Mouse (Mus musculus) adrenal gland, postnatal 25 days (tissue): Measurements from ENCODE around the gene Cfap61. TPM values are rescaled to one million over a fixed set of nuclear protein-coding genes. Genes with fewer than 3 reads are reported as not detected.
"Not testable (repeated sequence)": the region's sequence is repeated elsewhere in the genome, so short reads cannot be mapped to it uniquely, and the experiment has no call there.

Source experiments
- DNase-seq: peaks from one replicate; pipeline ENCODE4 v3.0.0; 2021; ENCODE audit warnings: mixed read lengths
- long read RNA-seq: library from polyadenylated mRNA; stranded (forward); transcript quantifications from one replicate; pipeline ENCODE4 v2.0.0, GENCODE M21; 2021
- total RNA-seq: library from RNA; stranded (reverse); gene quantifications from 2 replicates; pipeline ENCODE4 v1.2.3, GENCODE M21; 2021

The Cfap61 gene
- 22.5 and 31.1 TPM in 2 replicates for total RNA-seq
- long read RNA-seq, partial matches to known transcripts, result 3 of 4 reads
- long read RNA-seq, other reads (novel, unspliced or antisense), result 1 of 4 reads

DNA sequence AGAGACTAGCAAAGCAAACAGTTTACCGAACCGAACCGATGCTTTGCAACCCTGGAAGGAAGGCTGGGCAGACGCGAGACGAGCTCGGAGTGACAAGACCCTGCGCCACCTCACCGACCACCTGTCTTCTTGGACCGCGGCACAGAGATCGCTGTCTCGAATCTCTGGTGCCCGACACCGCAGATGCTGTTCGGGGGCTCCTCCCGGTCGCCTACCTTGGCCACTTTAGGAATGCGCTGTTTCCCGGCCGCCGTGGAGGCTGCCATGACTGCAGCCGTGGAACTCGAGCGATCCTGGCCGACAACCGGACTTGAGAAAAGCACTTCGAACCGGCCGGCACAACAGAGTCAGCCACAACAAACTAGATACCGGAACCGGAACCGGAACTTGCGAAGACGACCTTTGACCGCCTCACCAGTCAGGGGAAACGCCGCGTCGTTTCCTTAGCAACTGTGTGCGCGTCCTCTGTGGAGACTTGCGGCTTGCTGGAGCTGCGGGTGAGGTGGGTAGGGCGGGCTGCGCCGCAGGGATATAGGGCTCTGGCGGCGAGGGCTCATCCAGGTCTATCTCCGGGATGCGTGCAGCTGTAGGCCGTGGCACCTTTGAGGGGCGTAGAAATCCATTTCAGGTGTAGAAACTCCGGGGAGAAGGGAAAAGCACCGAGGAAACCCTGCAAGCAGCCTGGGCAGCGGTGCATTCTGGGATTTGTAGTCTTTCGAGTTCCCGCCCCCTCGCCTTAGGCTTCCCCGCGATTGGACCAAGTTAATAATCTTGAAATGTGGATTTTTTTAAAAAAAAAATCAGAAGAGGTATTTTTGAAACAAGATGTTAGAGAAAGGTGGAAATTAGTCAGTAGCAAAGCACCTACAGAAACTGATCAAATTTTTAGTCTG is at the start of gene Cfap61, which contains the start of gene Crnkl1:
Gene Cfap61 (plus strand): TSS at position 446 of the 893 bp plus-strand sequence.
Gene Crnkl1 (minus strand): TSS at position 676 of the 893 bp plus-strand sequence.
- peak; percentile 91 for DNase-seq

DNA sequence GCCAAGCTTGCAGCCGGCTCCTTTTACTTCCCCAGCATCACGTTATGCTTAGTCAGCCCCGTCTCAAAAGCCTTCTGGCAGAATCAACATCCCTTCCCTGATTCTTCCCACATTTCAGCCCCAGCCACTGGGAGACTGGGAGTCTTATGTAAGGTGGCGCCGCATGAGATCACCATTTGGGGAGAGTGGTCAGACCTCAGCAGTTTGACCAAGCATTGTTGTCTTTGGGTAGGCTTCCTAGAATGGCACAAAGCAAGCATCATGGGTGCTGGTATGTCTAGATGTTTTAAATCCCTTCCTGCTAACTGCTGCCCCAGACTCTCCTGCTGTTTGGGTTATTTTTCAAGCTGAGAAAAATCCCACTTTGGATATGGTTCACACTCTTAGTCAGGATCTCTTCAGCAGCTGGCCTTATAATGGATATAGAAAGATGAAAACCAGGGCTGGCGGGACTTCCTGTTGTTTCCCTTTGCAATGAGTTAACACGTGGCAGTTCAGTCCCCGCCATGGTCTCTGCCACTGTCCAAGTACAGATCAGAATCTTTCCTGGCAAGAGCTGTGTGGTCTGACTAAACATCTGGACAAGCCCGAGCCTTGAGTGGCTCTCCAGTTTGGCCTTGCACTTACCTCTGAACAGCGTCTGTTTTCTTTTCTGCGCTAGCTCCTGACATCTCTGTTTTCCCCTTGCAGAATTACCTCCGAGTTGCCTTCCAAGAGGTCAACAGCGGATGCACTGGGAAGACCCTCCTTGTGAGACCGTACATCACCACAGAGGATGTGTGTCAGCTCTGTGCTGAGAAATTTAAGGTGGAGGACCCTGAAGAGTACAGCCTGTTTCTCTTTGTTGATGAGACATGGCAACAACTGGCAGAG is 49.4 kb upstream of the Cfap61 start:
- DNase-seq, result no peak

DNA sequence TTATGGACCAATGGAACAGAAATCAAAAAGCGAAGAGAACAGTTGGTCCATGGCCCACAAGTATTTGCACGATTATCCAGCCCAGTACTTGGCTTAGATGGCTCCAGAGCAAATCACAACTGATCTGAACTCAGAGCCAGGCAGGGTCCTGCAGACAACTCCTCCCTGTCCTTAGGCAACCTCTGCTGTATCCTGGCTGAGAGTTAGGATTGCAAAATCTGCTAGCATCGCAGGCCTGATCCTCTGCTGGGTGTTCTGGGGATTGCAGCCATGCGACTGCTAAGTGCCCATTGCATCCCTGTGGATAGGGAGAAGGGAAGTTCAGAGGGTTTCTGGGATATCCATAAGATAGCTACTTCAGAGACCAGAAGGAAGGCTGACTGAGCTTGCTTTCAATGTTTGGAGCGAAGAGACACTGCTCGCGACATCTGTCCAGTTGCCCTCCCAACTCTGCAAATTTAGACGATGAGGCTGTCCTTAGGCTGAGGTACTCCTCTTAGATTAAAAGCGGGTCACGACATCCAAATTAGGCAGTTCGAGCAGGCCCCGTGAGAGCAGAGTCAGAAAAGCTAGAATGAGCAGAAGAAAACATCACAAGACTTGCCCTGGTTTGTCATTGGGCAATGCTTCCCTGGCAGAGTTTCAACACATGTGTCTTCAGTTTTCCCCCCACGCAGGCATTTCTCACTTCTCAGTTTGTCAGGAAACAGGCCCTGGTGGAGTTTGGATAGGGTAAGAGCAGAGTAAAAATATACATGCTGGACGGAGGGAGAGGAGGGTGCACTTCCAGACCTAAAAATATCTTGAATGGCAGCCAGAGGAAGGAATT is 46.4 kb upstream of the Cfap61 start:
- DNase-seq, result peak; percentile 28

DNA sequence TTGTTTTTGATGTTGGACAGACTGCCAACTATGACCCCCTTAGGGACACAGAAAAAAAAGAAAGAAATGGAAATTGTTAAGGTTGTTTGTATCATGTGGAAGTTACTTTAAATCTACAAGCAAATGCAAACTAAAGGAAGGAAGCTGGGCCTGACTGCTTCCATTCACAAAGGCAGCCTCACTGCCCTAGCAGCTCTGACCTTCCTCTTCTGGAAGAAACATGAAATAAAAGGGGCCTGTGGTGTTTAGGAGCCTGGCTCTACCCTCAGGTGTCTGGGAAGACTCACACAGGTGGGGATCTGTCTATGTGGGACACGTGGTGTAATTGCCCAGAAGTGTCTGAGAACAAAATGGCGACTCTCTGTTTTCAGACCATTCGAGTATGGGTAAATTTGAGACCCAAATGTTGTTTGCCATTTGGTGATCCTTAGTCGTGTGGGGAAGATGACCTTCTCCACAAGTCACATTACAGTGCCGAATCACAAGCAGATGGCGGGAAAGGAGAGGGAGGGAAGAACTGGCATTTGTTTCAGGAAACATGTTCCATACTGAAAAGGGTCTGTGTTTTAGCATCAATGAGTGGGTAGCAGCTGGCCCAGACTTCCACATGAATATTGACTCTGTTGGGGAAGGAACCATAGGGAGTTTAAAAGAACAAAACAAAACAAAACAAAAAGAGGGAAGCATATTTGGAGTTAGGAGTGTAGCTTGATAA is 45.7 kb upstream of the Cfap61 start:
- DNase-seq, result no peak

DNA sequence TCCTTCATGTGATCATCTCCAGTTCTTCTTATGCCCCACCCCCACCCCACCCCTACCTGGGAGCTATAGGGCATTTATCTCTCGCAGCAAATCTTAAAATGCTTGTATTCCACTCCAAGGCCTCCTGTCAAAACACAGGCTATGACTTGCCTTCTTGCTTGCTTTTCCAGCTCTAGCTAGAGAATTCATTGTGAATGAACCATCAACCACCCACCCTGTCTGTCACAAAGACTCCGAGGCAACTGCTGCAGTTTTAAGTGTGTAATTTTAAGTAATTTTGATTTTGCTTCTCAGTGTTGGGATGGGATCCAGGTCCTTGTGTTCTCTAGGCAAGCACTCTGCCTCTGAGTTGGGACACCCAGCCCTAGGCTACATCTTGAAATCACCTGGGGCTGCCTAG is 44.0 kb upstream of the Cfap61 start:
- DNase-seq, result no peak

DNA sequence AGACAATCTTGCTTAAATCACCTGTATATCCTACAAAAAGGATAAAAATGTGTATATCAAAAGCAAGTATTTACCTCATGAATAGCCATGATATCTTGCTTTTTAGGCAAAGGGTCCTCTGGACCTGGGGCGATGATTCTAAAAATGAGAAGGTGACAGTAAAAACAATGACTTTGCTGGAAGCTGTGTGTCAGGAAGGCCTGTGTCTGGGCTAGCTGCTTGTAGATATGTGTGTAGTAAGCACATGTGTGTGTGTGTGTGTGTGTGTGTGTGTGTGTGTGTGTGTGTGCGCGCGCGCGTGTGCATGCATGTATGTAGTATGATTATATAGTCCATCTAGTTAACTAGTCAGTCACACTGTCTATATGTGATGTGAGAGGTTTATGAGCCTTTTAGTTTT is 40.8 kb upstream of the Cfap61 start:
- DNase-seq, result no peak

GRCm38 (mm10) chr2:145898106-145898505 is 36.5 kb upstream of the Cfap61 start:
- no peak for DNase-seq

- DNase-seq, result not testable (repeated sequence)
Observed at GRCm38 (mm10) chr2:145900318-145900717, 34.3 kb upstream of the Cfap61 start.

- no peak for DNase-seq
Observed at GRCm38 (mm10) chr2:145901861-145902260, 32.7 kb upstream of the Cfap61 start, which contains the start of gene Naa20. Gene Naa20, plus strand, starts transcription at chr2:145902099.

DNA sequence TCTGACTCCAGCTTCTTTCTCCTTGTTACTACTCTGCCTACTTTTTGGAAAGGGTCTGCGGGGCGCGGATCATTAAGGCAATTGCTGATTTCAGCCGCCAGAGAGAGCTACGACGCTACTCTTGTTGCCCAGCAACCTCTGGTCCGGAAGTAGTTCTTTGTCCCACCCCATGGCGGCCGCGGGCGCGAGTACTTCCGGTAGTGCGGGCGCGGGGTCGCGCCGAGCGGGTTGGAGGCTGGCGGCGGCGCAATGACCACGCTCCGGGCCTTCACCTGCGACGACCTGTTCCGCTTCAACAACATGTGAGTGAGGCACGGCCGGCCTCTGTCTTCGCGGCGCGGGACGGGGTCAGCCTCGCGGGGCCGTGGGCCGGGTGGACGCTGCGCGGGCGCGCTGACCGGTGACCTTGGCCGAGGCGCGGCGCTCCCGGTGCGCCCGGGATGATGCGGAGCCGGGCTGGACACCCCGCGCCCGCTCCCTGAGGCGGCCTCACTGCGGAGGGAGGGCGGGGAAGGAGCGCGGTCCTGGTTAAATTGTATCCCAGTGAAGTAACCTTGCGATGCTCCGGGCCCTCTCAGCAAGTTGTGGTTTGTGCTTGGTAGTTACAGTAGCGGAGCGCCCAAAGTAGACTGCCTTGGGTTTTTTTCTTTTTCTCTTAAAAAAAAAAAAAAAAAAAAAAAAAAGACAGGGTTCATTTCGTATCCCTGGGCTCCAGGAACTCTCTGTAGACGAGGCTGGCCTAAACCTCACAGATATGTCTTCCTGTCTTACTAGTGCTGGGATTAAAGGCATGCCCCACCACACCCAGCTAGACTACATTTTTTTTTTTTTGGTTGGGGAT is 31.3 kb upstream of the Cfap61 start:
- DNase-seq, result peak; percentile 89

DNA sequence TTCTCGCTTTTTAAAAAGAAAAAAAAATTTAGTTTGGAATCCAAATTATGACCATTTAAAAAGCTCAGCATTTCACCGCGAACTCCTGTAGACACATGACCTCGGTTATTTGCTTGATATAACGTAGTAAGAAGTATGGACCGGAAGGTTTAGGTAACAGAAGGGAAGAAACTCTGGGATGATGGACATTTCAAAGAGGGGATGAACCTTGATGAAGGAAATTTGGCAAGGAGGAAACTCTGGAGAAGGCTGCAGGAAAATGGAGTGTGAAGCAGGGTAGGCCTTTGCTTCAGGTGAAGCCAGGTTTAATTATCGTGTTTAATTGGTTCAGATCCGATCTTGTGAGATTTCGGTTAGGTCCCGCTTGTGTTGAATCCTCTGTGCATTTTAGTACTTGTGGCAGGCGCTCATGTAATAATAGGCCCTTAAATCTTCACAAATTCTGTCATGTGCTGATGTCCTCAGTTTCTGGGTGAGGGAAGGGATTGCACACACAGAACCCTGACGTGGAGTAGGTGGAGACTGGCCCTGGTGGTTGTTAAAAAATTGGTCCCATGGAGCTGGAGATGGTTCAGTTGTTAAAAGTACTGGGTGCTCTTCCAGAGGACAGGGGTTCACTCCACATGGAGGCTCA is 30.5 kb upstream of the Cfap61 start:
- DNase-seq, result no peak

DNA sequence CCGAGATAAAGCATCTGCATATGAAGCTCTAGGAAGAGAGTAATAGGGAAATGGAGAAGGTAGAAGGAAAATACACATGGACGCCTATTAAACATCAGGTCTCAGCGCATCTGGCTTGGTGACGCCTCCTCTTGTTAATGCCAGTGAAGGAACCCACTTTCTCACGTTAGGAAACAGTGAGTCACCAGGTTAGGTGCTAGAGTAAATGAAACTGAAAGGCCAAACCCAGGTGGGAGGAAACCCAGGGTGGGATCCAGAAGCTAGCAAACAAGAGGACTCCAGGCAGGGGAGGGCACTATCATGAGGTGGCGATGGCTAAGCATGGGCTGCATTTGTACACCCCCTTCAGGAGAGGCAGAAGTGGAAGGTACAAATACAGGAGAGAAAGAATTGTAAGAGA is 29.4 kb upstream of the Cfap61 start:
- DNase-seq, result no peak

GRCm38 (mm10) chr2:145905884-145906283 is 28.7 kb upstream of the Cfap61 start:
- DNase-seq, result not testable (repeated sequence)

GRCm38 (mm10) chr2:145920941-145921650 is 13.5 kb upstream of the Cfap61 start:
- DNase-seq, result no peak

DNA sequence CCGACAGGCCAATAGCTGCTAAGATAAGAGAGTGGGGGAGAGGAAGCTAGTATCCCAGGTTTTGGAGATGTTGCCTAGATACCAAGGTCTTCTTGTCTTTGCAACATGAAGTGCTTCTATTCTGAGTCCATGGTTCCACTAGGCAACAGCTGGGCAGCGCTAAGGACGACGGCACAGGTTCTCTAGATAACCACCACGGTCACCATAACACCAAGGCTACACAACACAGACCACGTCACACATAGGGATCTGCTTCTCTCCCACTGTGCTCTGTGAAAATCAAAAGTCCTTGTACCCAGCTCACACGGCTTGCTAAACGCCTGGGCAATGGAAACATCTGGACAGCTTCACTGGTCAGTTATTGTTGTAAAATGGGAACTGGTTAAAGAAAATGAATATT is 2.4 kb downstream of the Cfap61 start:
- DNase-seq, result no peak

DNA sequence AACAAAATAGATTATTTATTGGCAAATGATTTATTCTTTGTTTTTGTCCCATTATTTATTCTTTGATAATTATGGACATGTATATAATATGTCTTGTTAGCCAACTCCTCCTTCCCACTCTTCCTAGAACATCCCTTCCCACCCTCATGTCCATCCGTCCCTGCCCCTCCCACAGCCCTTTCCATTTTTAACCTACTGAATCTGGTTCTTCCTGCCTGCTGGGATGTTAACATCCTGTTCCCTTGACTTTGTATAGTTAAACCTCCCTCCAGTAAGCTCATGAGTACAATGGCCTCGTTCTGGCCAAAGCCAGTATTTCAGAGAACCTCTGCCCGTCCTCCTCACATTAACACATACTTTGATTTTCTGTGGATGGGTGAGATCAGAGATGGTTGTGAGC is 6.8 kb downstream of the Cfap61 start:
- no peak for DNase-seq

DNA sequence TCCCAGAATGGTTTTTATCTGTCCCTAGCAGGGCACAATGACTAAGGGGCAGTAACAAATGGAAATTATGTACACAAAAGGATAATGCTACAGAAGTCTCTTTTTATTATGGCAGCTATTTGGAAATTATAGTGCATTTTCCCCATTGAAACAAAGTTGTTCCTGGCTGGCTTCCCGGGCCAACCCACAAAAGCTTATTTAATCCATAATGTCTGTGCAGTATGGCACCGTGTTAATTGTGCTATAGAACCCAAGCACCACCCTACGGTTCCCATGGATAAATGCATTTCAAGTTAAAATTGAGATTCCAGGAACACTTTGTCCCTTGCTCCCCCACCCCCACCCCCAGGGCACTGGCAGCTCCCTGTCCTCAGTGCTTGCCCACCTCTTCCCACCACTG is 9.7 kb downstream of the Cfap61 start:
- no peak for DNase-seq

GRCm38 (mm10) chr2:145948402-145948954 is 13.9 kb downstream of the Cfap61 start:
- DNase-seq, result no peak
